Mouse (Mus musculus): ENCODE data around the gene Qrfp. TPM values are rescaled to one million over a fixed set of nuclear protein-coding genes. Genes with fewer than 3 reads are reported as not detected.
A peak's percentile ranks its signal among the peaks of the same experiment; 100 is the strongest.

The Qrfp gene
- polyA plus RNA-seq, 1 experiment from 2014 or later, result 0.22 TPM

GRCm38 (mm10) chr2:31811086-31811958 lies 942 bp upstream of the Qrfp start:
- Histone ChIP-seq H3K36me3 (0 out of 2 replicates have a peak, but pooled peaks cover 4% of the 10 kb centered on the region), H3K27ac (no peak overlapping the region), H3K9ac (no peak overlapping the region), H3K27me3 (no peaks in the 10 kb centered on the region), H3K4me3 (no peak overlapping the region), H3K4me2 (no peak overlapping the region), H3K9me3 (no peaks in the 10 kb centered on the region), H3K4me1 (peaks cover 34% of the 10 kb centered on the region)
- ATAC-seq (ENCODE audit: insufficient number of reproducible peaks, insufficient read depth, low FRiP score, low TSS enrichment, low read depth), result no peak
- WGBS, result 85% methylated on average over 14 of the region's 14 CpGs

DNA sequence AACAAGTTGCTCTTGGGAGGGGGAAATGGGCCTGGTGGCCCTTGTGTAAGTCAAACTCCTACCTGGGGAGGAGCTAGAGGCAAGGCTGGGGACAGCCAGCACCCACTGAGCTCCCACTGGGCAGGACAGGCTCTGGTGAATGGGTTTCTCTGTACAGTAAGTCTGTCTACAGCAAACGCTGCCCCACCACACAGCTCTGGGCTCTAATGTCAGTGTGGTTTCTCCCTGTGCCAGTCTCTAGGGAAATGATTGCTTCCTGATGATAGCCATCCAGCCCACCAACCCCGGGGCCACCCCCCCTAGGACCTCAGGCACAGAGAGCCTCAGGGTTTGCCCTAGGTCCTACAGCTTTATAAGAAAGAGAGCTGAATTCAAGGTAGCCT lies 1.0 kb downstream of the Qrfp start:
- 15% methylated on average over 2 of the region's 2 CpGs for WGBS
- Histone ChIP-seq H3K27me3 (no peaks in the 10 kb centered on the region), H3K4me1 (peaks cover 34% of the 10 kb centered on the region), H3K36me3 (peaks cover 8% of the 10 kb centered on the region), H3K27ac (no peak overlapping the region), H3K9me3 (no peaks in the 10 kb centered on the region), H3K4me2 (0 out of 2 replicates have a peak overlapping the region, but pooled peaks have one; percentile 26), H3K9ac (peak overlapping the region; percentile 47), H3K4me3 (no peak overlapping the region)
- ATAC-seq (ENCODE audit: insufficient number of reproducible peaks, insufficient read depth, low FRiP score, low TSS enrichment, low read depth), result no peak

GRCm38 (mm10) chr2:31808410-31809357 lies 1.7 kb downstream of the Qrfp start:
- no peaks in the 10 kb centered on the region for H3K27me3 ChIP-seq
- ATAC-seq (ENCODE audit: insufficient number of reproducible peaks, insufficient read depth, low FRiP score, low TSS enrichment, low read depth), result no peak
- H3K4me1 ChIP-seq, result peaks cover 34% of the 10 kb centered on the region
- H3K27ac ChIP-seq, result no peak overlapping the region
- peaks cover 14% of the 10 kb centered on the region for H3K36me3 ChIP-seq
- no peaks in the 10 kb centered on the region for H3K9me3 ChIP-seq
- no peak overlapping the region for H3K4me2 ChIP-seq
- WGBS, result 27% methylated on average over 28 of the region's 28 CpGs
- H3K9ac ChIP-seq, result peak overlapping the region; percentile 47
- H3K4me3 ChIP-seq, result no peak overlapping the region

DNA sequence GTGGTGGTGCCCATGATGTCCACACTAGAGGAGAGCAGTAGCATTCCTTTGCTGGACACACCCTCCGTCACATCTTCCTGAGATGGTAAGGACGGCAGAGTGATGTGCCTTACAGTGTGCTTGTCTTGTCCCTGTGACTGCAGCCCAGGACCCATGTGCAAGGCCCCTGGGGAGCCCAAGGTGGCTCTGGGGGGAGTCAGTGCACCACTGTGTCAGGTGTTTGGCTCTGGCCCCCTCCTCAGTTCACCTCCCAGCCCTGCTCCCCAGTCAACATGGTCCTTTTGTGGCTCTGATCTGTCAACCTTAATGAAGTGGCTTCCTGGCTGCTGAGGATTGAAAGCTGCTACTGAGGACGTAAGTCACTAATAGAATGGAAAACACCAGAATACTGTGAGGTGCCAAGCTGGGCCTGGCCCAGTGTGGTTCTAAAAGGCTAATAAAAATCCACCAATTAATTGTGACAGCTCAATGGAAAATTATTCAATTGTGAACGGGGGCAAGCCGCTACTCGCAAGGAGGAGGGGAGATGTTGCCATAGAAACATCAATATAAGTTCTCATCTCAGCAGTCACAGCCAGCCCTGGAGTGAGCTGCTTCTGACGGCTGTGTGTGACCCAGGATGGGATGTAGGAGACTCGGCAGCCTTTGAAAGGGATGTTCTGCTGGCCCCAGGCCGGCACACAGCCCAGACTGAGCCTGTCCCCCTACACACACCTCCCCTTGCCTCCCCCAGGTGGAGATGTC lies 3.6 kb downstream of the Qrfp start:
- Histone ChIP-seq H3K4me3 (no peak overlapping the region), H3K27me3 (no peaks in the 10 kb centered on the region), H3K36me3 (peaks cover 33% of the 10 kb centered on the region), H3K4me1 (peaks cover 34% of the 10 kb centered on the region), H3K27ac (no peak overlapping the region), H3K4me2 (no peak overlapping the region), H3K9ac (no peak overlapping the region), H3K9me3 (no peaks in the 10 kb centered on the region)
- no peak for ATAC-seq (ENCODE audit: insufficient number of reproducible peaks, insufficient read depth, low FRiP score, low TSS enrichment, low read depth)
- 42% methylated on average over 9 of the region's 9 CpGs for WGBS

DNA sequence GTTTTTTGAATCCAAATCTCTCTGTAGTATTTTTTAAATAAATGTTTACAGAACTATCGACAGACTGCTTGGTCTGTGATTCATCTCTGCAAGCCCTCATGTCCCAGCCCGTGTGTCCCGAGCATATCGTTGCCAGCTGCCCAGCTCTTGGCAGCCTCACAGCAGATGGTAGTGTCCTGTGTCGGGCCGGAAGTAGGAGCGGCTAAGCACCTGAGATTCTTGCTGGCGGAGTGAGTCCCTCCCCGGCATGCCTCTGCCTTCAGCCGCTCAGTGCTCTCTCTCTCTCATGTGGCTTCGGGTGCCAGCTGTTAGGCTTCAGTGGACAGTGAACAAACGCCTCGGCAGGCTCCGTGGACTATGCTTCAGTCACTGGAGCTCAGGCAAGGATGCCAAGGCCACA lies 6.9 kb downstream of the Qrfp start:
- ATAC-seq (ENCODE audit: insufficient number of reproducible peaks, insufficient read depth, low FRiP score, low TSS enrichment, low read depth), result no peak
- Histone ChIP-seq H3K4me3 (no peak overlapping the region), H3K27me3 (no peaks in the 10 kb centered on the region), H3K27ac (no peak overlapping the region), H3K9me3 (no peaks in the 10 kb centered on the region), H3K4me1 (peaks cover 10% of the 10 kb centered on the region), H3K4me2 (no peak overlapping the region), H3K9ac (no peak overlapping the region), H3K36me3 (peaks cover 66% of the 10 kb centered on the region)
- 83% methylated on average over 14 of the region's 14 CpGs for WGBS

DNA sequence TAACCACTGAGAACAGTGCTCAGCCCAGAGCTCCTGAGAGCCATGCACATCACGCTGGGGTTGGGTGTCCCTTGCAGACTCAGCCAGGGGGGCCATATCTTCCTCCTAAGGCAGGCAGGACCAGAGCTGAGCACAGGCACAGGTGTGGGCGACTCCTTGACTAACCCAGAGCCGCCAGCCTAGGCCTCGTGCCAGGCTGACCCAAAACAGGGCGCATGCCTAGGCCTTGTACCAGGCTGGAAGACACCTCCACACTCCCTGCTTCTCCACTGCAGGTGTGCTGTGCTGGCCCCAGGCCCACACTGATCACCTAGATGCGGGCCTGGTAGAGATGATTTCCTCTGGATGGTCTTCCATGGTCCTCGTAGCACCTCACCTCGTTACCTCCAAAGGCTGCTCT lies 7.6 kb downstream of the Qrfp start:
- WGBS, result 94% methylated on average over 8 of the region's 8 CpGs
- no peak overlapping the region for H3K9ac ChIP-seq
- no peaks in the 10 kb centered on the region for H3K27me3 ChIP-seq
- no peak for ATAC-seq (ENCODE audit: insufficient number of reproducible peaks, insufficient read depth, low FRiP score, low TSS enrichment, low read depth)
- no peak overlapping the region for H3K4me3 ChIP-seq
- peaks cover 8% of the 10 kb centered on the region; the same call in 1 of the 2 replicates for H3K4me1 ChIP-seq
- H3K9me3 ChIP-seq, result no peaks in the 10 kb centered on the region
- H3K4me2 ChIP-seq, result no peak overlapping the region
- H3K36me3 ChIP-seq, result peaks cover 73% of the 10 kb centered on the region
- H3K27ac ChIP-seq, result no peak overlapping the region

DNA sequence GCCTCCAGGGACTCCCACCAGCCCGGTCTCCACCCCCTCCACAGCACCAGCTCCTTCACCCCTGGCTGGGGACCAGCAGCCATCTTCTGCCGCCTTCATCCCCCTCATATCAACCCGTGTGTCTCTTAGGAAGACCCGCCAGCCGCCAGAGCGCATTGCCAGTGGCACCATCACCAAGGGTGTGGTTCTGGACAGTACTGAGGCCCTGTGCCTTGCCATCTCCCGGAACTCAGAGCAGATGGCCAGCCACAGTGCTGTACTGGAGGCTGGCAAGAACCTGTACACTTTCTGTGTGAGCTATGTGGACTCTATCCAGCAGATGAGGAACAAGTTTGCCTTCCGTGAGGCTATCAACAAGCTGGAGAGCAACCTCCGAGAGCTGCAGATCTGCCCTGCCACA lies 9.0 kb downstream of the Qrfp start:
- Histone ChIP-seq H3K27me3 (no peaks in the 10 kb centered on the region), H3K9me3 (no peaks in the 10 kb centered on the region), H3K9ac (no peak overlapping the region), H3K27ac (no peak overlapping the region), H3K36me3 (peaks cover 83% of the 10 kb centered on the region), H3K4me2 (no peak overlapping the region), H3K4me1 (no peaks in the 10 kb centered on the region), H3K4me3 (no peak overlapping the region)
- WGBS, result 89% methylated on average over 9 of the region's 9 CpGs
- no peak for ATAC-seq (ENCODE audit: insufficient number of reproducible peaks, insufficient read depth, low FRiP score, low TSS enrichment, low read depth)

- ATAC-seq (ENCODE audit: insufficient number of reproducible peaks, insufficient read depth, low FRiP score, low TSS enrichment, low read depth), result no peak
- H3K4me1 ChIP-seq, result no peaks in the 10 kb centered on the region
- no peaks in the 10 kb centered on the region for H3K9me3 ChIP-seq
- H3K27me3 ChIP-seq, result no peaks in the 10 kb centered on the region
- H3K4me2 ChIP-seq, result no peak overlapping the region
- WGBS, result 88% methylated on average over 3 of the region's 3 CpGs
- no peak overlapping the region for H3K27ac ChIP-seq
- H3K9ac ChIP-seq, result no peak overlapping the region
- no peak overlapping the region for H3K4me3 ChIP-seq
- peaks cover 99% of the 10 kb centered on the region for H3K36me3 ChIP-seq
These were observed 13.4 kb downstream of the Qrfp start for GRCm38 (mm10) chr2:31796943-31797342.

GRCm38 (mm10) chr2:31792611-31793010 lies 17.8 kb downstream of the Qrfp start:
- WGBS, result 79% methylated on average over 6 of the region's 6 CpGs
- Histone ChIP-seq H3K9ac (no peak overlapping the region), H3K36me3 (peaks cover 98% of the 10 kb centered on the region)

DNA sequence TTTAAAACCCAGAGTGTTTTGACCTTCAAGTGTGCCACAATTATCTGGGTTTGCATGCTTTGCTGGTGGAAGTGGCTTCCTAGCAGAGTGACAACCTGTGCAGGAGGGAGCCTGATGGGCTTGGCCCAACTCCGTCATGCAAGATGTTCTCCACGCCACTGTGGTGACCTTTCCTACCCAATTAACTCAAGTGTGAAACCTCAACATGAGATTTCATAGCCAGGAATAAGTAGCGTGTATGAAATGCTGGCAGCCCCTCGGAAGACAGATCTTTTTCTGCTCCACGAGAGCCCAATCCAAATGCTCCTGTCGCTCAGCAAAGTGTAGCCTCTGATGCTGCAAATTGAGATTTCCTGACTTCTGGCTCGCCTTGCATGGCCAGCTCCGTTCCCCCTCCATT lies 19.1 kb downstream of the Qrfp start:
- H3K27ac ChIP-seq, result no peak overlapping the region
- peaks cover 96% of the 10 kb centered on the region for H3K36me3 ChIP-seq
- no peak for ATAC-seq (ENCODE audit: insufficient number of reproducible peaks, insufficient read depth, low FRiP score, low TSS enrichment, low read depth)
- no peaks in the 10 kb centered on the region for H3K9me3 ChIP-seq
- H3K4me1 ChIP-seq, result no peaks in the 10 kb centered on the region
- H3K4me3 ChIP-seq, result no peak overlapping the region
- WGBS, result 89% methylated on average over 8 of the region's 8 CpGs
- no peak overlapping the region for H3K9ac ChIP-seq
- H3K27me3 ChIP-seq, result no peaks in the 10 kb centered on the region
- no peak overlapping the region for H3K4me2 ChIP-seq

More at GRCm38 (mm10) chr2:31792611-31793010, 17.8 kb downstream of the Qrfp start:
- Histone ChIP-seq H3K27me3 (no peaks in the 10 kb centered on the region), H3K27ac (no peak overlapping the region), H3K4me3 (no peak overlapping the region), H3K9me3 (no peaks in the 10 kb centered on the region), H3K4me2 (no peak overlapping the region), H3K4me1 (no peaks in the 10 kb centered on the region)
- ATAC-seq (ENCODE audit: insufficient number of reproducible peaks, insufficient read depth, low FRiP score, low TSS enrichment, low read depth), result no peak

GRCm38 (mm10) chr2:31790728-31791251 lies 19.6 kb downstream of the Qrfp start:
- Histone ChIP-seq H3K9ac (no peak overlapping the region), H3K4me2 (no peak overlapping the region), H3K4me1 (no peaks in the 10 kb centered on the region), H3K27me3 (no peaks in the 10 kb centered on the region), H3K4me3 (no peak overlapping the region), H3K36me3 (peaks cover 96% of the 10 kb centered on the region), H3K9me3 (no peaks in the 10 kb centered on the region), H3K27ac (no peak overlapping the region)
- no peak for ATAC-seq (ENCODE audit: insufficient number of reproducible peaks, insufficient read depth, low FRiP score, low TSS enrichment, low read depth)
- WGBS, result 83% methylated on average over 13 of the region's 13 CpGs
